Mouse (Mus musculus) lung, embryonic 14.5 days (tissue): ENCODE measurements around the gene Arpc1a. TPM values are rescaled to one million over a fixed set of nuclear protein-coding genes. Genes with fewer than 3 reads are reported as not detected.
"Not testable (repeated sequence)": the region's sequence is repeated elsewhere in the genome, so short reads cannot be mapped to it uniquely, and the experiment has no call there.

Experiments
- ATAC-seq: fragments of 200-750 bp; cut with Nextera tagmentation; 2 replicates; pipeline ENCODE4 v1.8.0; 2017; ENCODE audit warnings: mild to moderate bottlenecking, moderate TSS enrichment, moderate library complexity; ENCODE audit not compliant: insufficient read depth
- DNase-seq: peaks from one replicate; pipeline ENCODE4 v3.0.0-alpha.2; 2015
- H3K27ac ChIP-seq: fragments of 300-500 bp; sonication (generic); 2 replicates; pipeline ENCODE4 v1.5.1; 2014; ENCODE audit warnings: low read depth, mild to moderate bottlenecking, moderate library complexity
- H3K27me3 ChIP-seq: fragments of 300-500 bp; sonication (generic); 2 replicates; pipeline ENCODE4 v1.6.1; 2014; ENCODE audit warnings: low read length, control low read depth; ENCODE audit not compliant: insufficient read depth
- H3K36me3 ChIP-seq: fragments of 300-500 bp; sonication (generic); 2 replicates; pipeline ENCODE4 v1.6.1; 2014; ENCODE audit warnings: control low read depth; ENCODE audit not compliant: insufficient read depth
- H3K4me1 ChIP-seq: fragments of 300-500 bp; sonication (generic); 2 replicates; pipeline ENCODE4 v1.6.1; 2014; ENCODE audit warnings: antibody characterized with exemption, control low read depth; ENCODE audit not compliant: insufficient read depth
- H3K4me2 ChIP-seq: fragments of 300-500 bp; sonication (generic); 2 replicates; pipeline ENCODE4 v1.6.1; 2014; ENCODE audit warnings: mild to moderate bottlenecking
- H3K4me3 ChIP-seq: fragments of 300-500 bp; sonication (generic); 2 replicates; pipeline ENCODE4 v1.5.1; 2014; ENCODE audit warnings: low read depth, low read length
- H3K9ac ChIP-seq: fragments of 300-500 bp; sonication (generic); 2 replicates; pipeline ENCODE4 v1.6.1; 2014
- H3K9me3 ChIP-seq: fragments of 300-500 bp; sonication (generic); 2 replicates; pipeline ENCODE4 v1.6.1; 2016; ENCODE audit warnings: low read depth, low read length, control low read depth
- CTCF ChIP-seq: IDR thresholded peaks from 2 replicates; pipeline ENCODE4 v1.5.1; 2016; ENCODE audit warnings: antibody characterized with exemption, low read depth
- WGBS: fragments of 180-500 bp; shearing (Covaris S2); extraction: QIAGEN DNeasy Blood & Tissue Kit; methylation state at CpG from one replicate; pipeline ENCODE4 v1.1.7; 2014; 5-methylcytosine and 5-hydroxymethylcytosine counted together
- polyA plus RNA-seq: library from polyadenylated mRNA; unstranded; fragments of >200 nt; fragmentation: Nextera tagmentation; extraction: Ambion mirVana; gene quantifications from 2 replicates; pipeline ENCODE4 v1.2.1, GENCODE M21; 2014

Gene Arpc1a
- polyA plus RNA-seq, 1 experiment from 2014 or later: 148 TPM

- H3K9me3 ChIP-seq: no peaks in the 10 kb centered on the region
- H3K4me1 ChIP-seq: no peaks in the 10 kb centered on the region
- no peak overlapping the region for H3K27ac ChIP-seq
- no peak overlapping the region for H3K9ac ChIP-seq
- no peak for TF ChIP-seq CTCF
- H3K4me3 ChIP-seq: no peak overlapping the region
- H3K27me3 ChIP-seq: no peaks in the 10 kb centered on the region
- peaks cover 94% of the 10 kb centered on the region for H3K36me3 ChIP-seq
- no peak overlapping the region for H3K4me2 ChIP-seq
- ATAC-seq: no peak
- DNase-seq: no peak
- WGBS: 94% methylated on average over 9 of the region's 9 CpGs
These were observed 43.0 kb downstream of the Arpc1a start for GRCm38 (mm10) chr5:145126580-145126979.

- Histone ChIP-seq H3K27me3 (no peaks in the 10 kb centered on the region), H3K9ac (no peak overlapping the region), H3K9me3 (no peaks in the 10 kb centered on the region), H3K36me3 (peaks cover 96% of the 10 kb centered on the region), H3K4me1 (no peaks in the 10 kb centered on the region), H3K4me3 (no peak overlapping the region), H3K4me2 (no peak overlapping the region), H3K27ac (no peak overlapping the region)
- ATAC-seq (no peak), DNase-seq (no peak)
- TF ChIP-seq CTCF: no peak
- WGBS: 91% methylated on average over 4 of the region's 4 CpGs
These were observed 45.5 kb downstream of the Arpc1a start for GRCm38 (mm10) chr5:145129124-145129523.

GRCm38 (mm10) chr5:145129773-145130172 lies 46.1 kb downstream of the Arpc1a start:
- H3K9ac ChIP-seq, H3K27me3 ChIP-seq, H3K4me1 ChIP-seq, ATAC-seq, H3K4me3 ChIP-seq, H3K4me2 ChIP-seq, H3K9me3 ChIP-seq, H3K27ac ChIP-seq, DNase-seq: not testable (repeated sequence)
- H3K36me3 ChIP-seq: peaks cover 96% of the 10 kb centered on the region
- 89% methylated on average over 6 of the region's 6 CpGs for WGBS

GRCm38 (mm10) chr5:145130191-145130590 lies 46.6 kb downstream of the Arpc1a start:
- 78% methylated on average over 11 of the region's 11 CpGs for WGBS
- Histone ChIP-seq H3K9me3 (no peaks in the 10 kb centered on the region), H3K27ac (no peak overlapping the region), H3K4me2 (no peak overlapping the region), H3K9ac (no peak overlapping the region), H3K4me3 (no peak overlapping the region), H3K4me1 (no peaks in the 10 kb centered on the region), H3K36me3 (peaks cover 96% of the 10 kb centered on the region), H3K27me3 (no peaks in the 10 kb centered on the region)
- TF ChIP-seq CTCF: no peak
- ATAC-seq (no peak), DNase-seq (no peak)

DNA sequence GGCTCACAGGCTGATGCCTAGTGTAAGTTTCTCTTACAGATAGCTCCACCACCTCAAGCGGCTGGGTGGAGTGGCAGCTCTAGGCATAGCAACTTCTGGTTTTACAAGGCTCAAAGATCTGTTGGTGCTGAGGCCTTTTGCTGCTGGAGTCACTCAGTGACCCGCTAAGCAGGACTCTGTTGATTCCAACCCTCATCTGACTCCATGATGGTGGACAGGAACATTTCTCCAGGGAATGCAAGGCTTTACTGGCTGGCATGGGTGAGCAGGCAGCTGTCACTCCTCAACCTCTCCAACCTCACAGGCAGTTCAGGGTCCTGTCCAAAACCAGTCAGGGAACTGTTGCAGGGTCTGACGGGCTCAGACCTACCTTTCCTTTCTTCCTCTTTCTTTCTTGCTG lies 47.4 kb downstream of the Arpc1a start:
- Histone ChIP-seq H3K4me3 (no peak overlapping the region), H3K9me3 (no peaks in the 10 kb centered on the region), H3K27ac (no peak overlapping the region), H3K36me3 (peaks cover 97% of the 10 kb centered on the region), H3K27me3 (no peaks in the 10 kb centered on the region), H3K9ac (no peak overlapping the region), H3K4me2 (no peak overlapping the region), H3K4me1 (no peaks in the 10 kb centered on the region)
- TF ChIP-seq CTCF: no peak
- 88% methylated on average over 3 of the region's 3 CpGs for WGBS
- ATAC-seq (no peak), DNase-seq (no peak)

- ATAC-seq, H3K4me1 ChIP-seq, H3K9me3 ChIP-seq, H3K4me3 ChIP-seq, DNase-seq, H3K9ac ChIP-seq, H3K4me2 ChIP-seq, H3K27ac ChIP-seq, H3K27me3 ChIP-seq: not testable (repeated sequence)
- H3K36me3 ChIP-seq: peaks cover 84% of the 10 kb centered on the region
- 89% methylated on average over 6 of the region's 6 CpGs for WGBS
- TF ChIP-seq CTCF: peak; percentile 35
These were observed 49.6 kb downstream of the Arpc1a start for GRCm38 (mm10) chr5:145133275-145133674.

DNA sequence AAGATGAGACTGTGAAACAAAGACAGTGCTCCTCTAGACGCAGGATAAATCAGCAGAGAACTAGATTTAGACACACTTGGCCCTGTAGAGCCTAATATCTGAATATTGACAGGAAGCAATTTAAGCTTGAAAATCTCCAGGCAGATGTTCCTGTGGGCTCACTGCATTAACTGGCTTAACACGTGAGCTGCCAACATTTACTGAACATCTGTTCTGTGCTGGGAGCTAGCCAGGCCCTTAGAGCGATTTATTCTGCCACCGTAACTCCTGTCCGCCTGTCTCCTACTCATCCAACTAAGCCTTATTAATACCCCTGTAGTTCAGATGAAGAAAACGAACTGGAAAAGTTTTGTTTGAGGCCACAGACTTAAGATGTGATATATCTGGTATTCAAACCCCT lies 55.2 kb downstream of the Arpc1a start:
- DNase-seq (peak; percentile 48), ATAC-seq (no peak)
- peak overlapping the region; percentile 94 for H3K4me2 ChIP-seq
- peaks cover 57% of the 10 kb centered on the region for H3K36me3 ChIP-seq
- TF ChIP-seq CTCF: no peak
- no peaks in the 10 kb centered on the region for H3K9me3 ChIP-seq
- H3K4me3 ChIP-seq: peak overlapping the region; percentile 96
- 10% methylated on average over 6 of the region's 6 CpGs for WGBS
- H3K27me3 ChIP-seq: no peaks in the 10 kb centered on the region
- peak overlapping the region; percentile 90 for H3K9ac ChIP-seq
- H3K4me1 ChIP-seq: 0 out of 2 replicates have a peak, but pooled peaks cover 3% of the 10 kb centered on the region
- no peak overlapping the region for H3K27ac ChIP-seq
